Mouse (Mus musculus) neural tube, embryonic 14.5 days (tissue): ENCODE results near the gene Hnrnpdl. TPM values are rescaled to one million over a fixed set of nuclear protein-coding genes. Genes with fewer than 3 reads are reported as not detected.

Experiments used
- ATAC-seq: fragments of 200-750 bp; cut with Nextera tagmentation; 2 replicates; pipeline ENCODE4 v1.8.0; 2017; ENCODE audit warnings: low read depth, mild to moderate bottlenecking, moderate TSS enrichment, moderate library complexity
- H3K27ac ChIP-seq: fragments of 300-500 bp; sonication (generic); 2 replicates; pipeline ENCODE4 v1.5.1; 2014; ENCODE audit warnings: low read depth, mild to moderate bottlenecking, control low read depth, low read length, moderate library complexity, mixed read lengths
- H3K27me3 ChIP-seq: fragments of 300-500 bp; sonication (generic); 2 replicates; pipeline ENCODE4 v1.6.1; 2014; ENCODE audit warnings: low read length; ENCODE audit not compliant: control insufficient read depth, insufficient read depth
- H3K36me3 ChIP-seq: fragments of 300-500 bp; sonication (generic); 2 replicates; pipeline ENCODE4 v1.6.1; 2014; ENCODE audit warnings: low read length, mixed read lengths; ENCODE audit not compliant: control insufficient read depth, insufficient read depth
- H3K4me1 ChIP-seq: fragments of 300-500 bp; sonication (generic); 2 replicates; pipeline ENCODE4 v1.6.1; 2014; ENCODE audit warnings: low read length; ENCODE audit not compliant: control insufficient read depth, insufficient read depth
- H3K4me2 ChIP-seq: fragments of 300-500 bp; sonication (generic); 2 replicates; pipeline ENCODE4 v1.6.1; 2014; ENCODE audit warnings: mild to moderate bottlenecking, low read depth, low read length, control low read depth
- H3K4me3 ChIP-seq: fragments of 300-500 bp; sonication (generic); 2 replicates; pipeline ENCODE4 v1.5.1; 2014; ENCODE audit warnings: low read depth, low read length, control low read depth, mixed read lengths
- H3K9ac ChIP-seq: fragments of 300-500 bp; sonication (generic); replicated peaks from 2 replicates; pipeline ENCODE4 v1.6.1; 2014; ENCODE audit warnings: low read depth, mild to moderate bottlenecking, control low read depth, low read length, mixed read lengths
- H3K9me3 ChIP-seq: fragments of 300-500 bp; sonication (generic); 2 replicates; pipeline ENCODE4 v1.6.1; 2016; ENCODE audit warnings: low read length; ENCODE audit not compliant: control insufficient read depth
- WGBS: fragments of 180-500 bp; shearing (Covaris S2); extraction: QIAGEN DNeasy Blood & Tissue Kit; methylation state at CpG from one replicate; pipeline ENCODE4 v1.1.7; 2014; 5-methylcytosine and 5-hydroxymethylcytosine counted together
- polyA plus RNA-seq: library from polyadenylated mRNA; unstranded; fragments of >200 nt; fragmentation: Nextera tagmentation; extraction: Ambion mirVana; gene quantifications from 2 replicates; pipeline ENCODE4 v1.2.1, GENCODE M21; 2014

Hnrnpdl gene
- polyA plus RNA-seq, 1 experiment from 2014 or later, result 208 TPM

- WGBS, result 86% methylated on average over 6 of the region's 6 CpGs
- no peak for ATAC-seq
These were observed 33.6 kb downstream of the Hnrnpdl start for GRCm38 (mm10) chr5:100005896-100006295.

GRCm38 (mm10) chr5:100005431-100005830 is 34.0 kb downstream of the Hnrnpdl start:
- ATAC-seq, result no peak

More at GRCm38 (mm10) chr5:100005896-100006295, 33.6 kb downstream of the Hnrnpdl start:
- no peaks in the 10 kb centered on the region for H3K4me1 ChIP-seq
- no peaks in the 10 kb centered on the region for H3K27me3 ChIP-seq
- H3K36me3 ChIP-seq, result no peaks in the 10 kb centered on the region
- H3K9ac ChIP-seq, result no peak overlapping the region
- H3K27ac ChIP-seq, result no peak overlapping the region
- H3K4me3 ChIP-seq, result no peak overlapping the region
- no peaks in the 10 kb centered on the region for H3K9me3 ChIP-seq
- H3K4me2 ChIP-seq, result no peak overlapping the region

GRCm38 (mm10) chr5:100003895-100004294 is 35.6 kb downstream of the Hnrnpdl start:
- no peaks in the 10 kb centered on the region for H3K4me1 ChIP-seq
- H3K27ac ChIP-seq, result no peak overlapping the region
- 85% methylated on average over 4 of the region's 4 CpGs for WGBS
- no peak for ATAC-seq
- no peaks in the 10 kb centered on the region for H3K9me3 ChIP-seq
- no peak overlapping the region for H3K4me2 ChIP-seq
- H3K9ac ChIP-seq, result no peak overlapping the region
- H3K4me3 ChIP-seq, result no peak overlapping the region
- H3K27me3 ChIP-seq, result no peaks in the 10 kb centered on the region
- no peaks in the 10 kb centered on the region for H3K36me3 ChIP-seq

More at GRCm38 (mm10) chr5:100005431-100005830, 34.0 kb downstream of the Hnrnpdl start:
- H3K4me3 ChIP-seq, result no peak overlapping the region
- H3K4me2 ChIP-seq, result no peak overlapping the region
- no peaks in the 10 kb centered on the region for H3K36me3 ChIP-seq
- WGBS, result 59% methylated on average over 3 of the region's 3 CpGs
- H3K4me1 ChIP-seq, result no peaks in the 10 kb centered on the region
- no peaks in the 10 kb centered on the region for H3K9me3 ChIP-seq
- H3K27ac ChIP-seq, result no peak overlapping the region
- H3K27me3 ChIP-seq, result no peaks in the 10 kb centered on the region
- H3K9ac ChIP-seq, result no peak overlapping the region

- ATAC-seq, result no peak
- 52% methylated on average over 7 of the region's 8 CpGs for WGBS
- H3K9me3 ChIP-seq, result no peaks in the 10 kb centered on the region
These were observed 39.0 kb downstream of the Hnrnpdl start for GRCm38 (mm10) chr5:100000500-100000899.

GRCm38 (mm10) chr5:100000048-100000447 is 39.4 kb downstream of the Hnrnpdl start:
- Histone ChIP-seq H3K27me3 (no peaks in the 10 kb centered on the region), H3K4me1 (no peaks in the 10 kb centered on the region), H3K4me2 (no peak overlapping the region), H3K9ac (no peak overlapping the region), H3K9me3 (no peaks in the 10 kb centered on the region), H3K4me3 (no peak overlapping the region), H3K27ac (no peak overlapping the region), H3K36me3 (no peaks in the 10 kb centered on the region)
- 80% methylated on average over 7 of the region's 7 CpGs for WGBS
- ATAC-seq, result no peak

More at GRCm38 (mm10) chr5:100000500-100000899, 39.0 kb downstream of the Hnrnpdl start:
- no peak overlapping the region for H3K4me2 ChIP-seq
- no peaks in the 10 kb centered on the region for H3K27me3 ChIP-seq
- no peak overlapping the region for H3K9ac ChIP-seq
- no peak overlapping the region for H3K4me3 ChIP-seq
- H3K4me1 ChIP-seq, result no peaks in the 10 kb centered on the region
- no peaks in the 10 kb centered on the region for H3K36me3 ChIP-seq
- H3K27ac ChIP-seq, result no peak overlapping the region

GRCm38 (mm10) chr5:99994680-99995079 is 44.8 kb downstream of the Hnrnpdl start:
- H3K9me3 ChIP-seq, result no peaks in the 10 kb centered on the region
- no peaks in the 10 kb centered on the region for H3K27me3 ChIP-seq
- no peak overlapping the region for H3K4me3 ChIP-seq
- H3K36me3 ChIP-seq, result no peaks in the 10 kb centered on the region
- ATAC-seq, result no peak
- H3K9ac ChIP-seq, result no peak overlapping the region
- no peak overlapping the region for H3K4me2 ChIP-seq
- no peak overlapping the region for H3K27ac ChIP-seq
- WGBS, result 92% methylated on average over 3 of the region's 3 CpGs
- no peaks in the 10 kb centered on the region for H3K4me1 ChIP-seq

- H3K4me1 ChIP-seq, result no peaks in the 10 kb centered on the region
- no peak for ATAC-seq
- H3K4me3 ChIP-seq, result no peak overlapping the region
- no peak overlapping the region for H3K27ac ChIP-seq
- H3K9me3 ChIP-seq, result no peaks in the 10 kb centered on the region
- 83% methylated on average over 3 of the region's 3 CpGs for WGBS
- H3K4me2 ChIP-seq, result no peak overlapping the region
- no peaks in the 10 kb centered on the region for H3K27me3 ChIP-seq
- H3K9ac ChIP-seq, result no peak overlapping the region
- H3K36me3 ChIP-seq, result no peaks in the 10 kb centered on the region
These were observed 45.3 kb downstream of the Hnrnpdl start for GRCm38 (mm10) chr5:99994166-99994565.

Other genes with a start within 250 kb of the Hnrnpdl start
- 1.0 and 1.2 TPM in 2 replicates for gene Vamp9, start 133.4 kb downstream of the Hnrnpdl start, polyA plus RNA-seq
- 96.8 and 116 TPM in 2 replicates for gene Hnrnpd, start 60.7 kb downstream of the Hnrnpdl start, polyA plus RNA-seq
- 3.7 and 5.3 TPM in 2 replicates for gene 4930524J08Rik, start 60.6 kb downstream of the Hnrnpdl start, polyA plus RNA-seq
- gene Enoph1, start 321 bp upstream of the Hnrnpdl start, polyA plus RNA-seq, result 46.0 and 49.9 TPM in 2 replicates
- gene Tmem150c, start 120.1 kb upstream of the Hnrnpdl start, polyA plus RNA-seq, result 22.1 and 22.3 TPM in 2 replicates